Mouse (Mus musculus) ovary, postnatal 10 days (tissue): Measurements from ENCODE around the gene Susd3.

Experiments used
- DNase-seq: peaks from one replicate; pipeline ENCODE4 v3.0.0; 2022; ENCODE audit warnings: low spot score

Gene Susd3

GRCm38 (mm10) chr13:49246626-49247025 lies 1.9 kb downstream of the Susd3 start:
- DNase-seq = no peak

- no peak for DNase-seq
Observed at GRCm38 (mm10) chr13:49246011-49246410, 2.5 kb downstream of the Susd3 start.

GRCm38 (mm10) chr13:49245251-49245650 lies 3.3 kb downstream of the Susd3 start:
- no peak for DNase-seq

- no peak for DNase-seq
Observed at GRCm38 (mm10) chr13:49243492-49243891, 5.0 kb downstream of the Susd3 start.

GRCm38 (mm10) chr13:49242321-49243065 lies 6.0 kb downstream of the Susd3 start:
- no peak for DNase-seq

- DNase-seq = no peak
Observed at GRCm38 (mm10) chr13:49238737-49239136, 9.8 kb downstream of the Susd3 start.

- no peak for DNase-seq
Observed at GRCm38 (mm10) chr13:49237617-49238016, 10.9 kb downstream of the Susd3 start.

GRCm38 (mm10) chr13:49234711-49235110 lies 13.8 kb downstream of the Susd3 start:
- DNase-seq = no peak

- DNase-seq = no peak
Observed at GRCm38 (mm10) chr13:49233792-49234572, 14.5 kb downstream of the Susd3 start.

- DNase-seq = no peak
Observed at GRCm38 (mm10) chr13:49225633-49226032, 22.9 kb downstream of the Susd3 start.

- DNase-seq = no peak
Observed at GRCm38 (mm10) chr13:49225159-49225558, 23.3 kb downstream of the Susd3 start.

GRCm38 (mm10) chr13:49224729-49225128 lies 23.8 kb downstream of the Susd3 start:
- DNase-seq = no peak

- no peak for DNase-seq
Observed at GRCm38 (mm10) chr13:49224314-49224713, 24.2 kb downstream of the Susd3 start.

- no peak for DNase-seq
Observed at GRCm38 (mm10) chr13:49220912-49221311, 27.6 kb downstream of the Susd3 start.

GRCm38 (mm10) chr13:49219367-49219766 lies 29.1 kb downstream of the Susd3 start:
- DNase-seq = no peak

- DNase-seq = no peak
Observed at GRCm38 (mm10) chr13:49218651-49219050, 29.9 kb downstream of the Susd3 start.

- DNase-seq = no peak
Observed at GRCm38 (mm10) chr13:49216808-49217561, 31.5 kb downstream of the Susd3 start.

- DNase-seq = no peak
Observed at GRCm38 (mm10) chr13:49216220-49216552, 32.3 kb downstream of the Susd3 start.

- DNase-seq = peak; percentile 80
Observed at GRCm38 (mm10) chr13:49215504-49216219, 32.8 kb downstream of the Susd3 start, which contains the start of gene Card19. Gene Card19 (minus strand): TSS chr13:49216037.

GRCm38 (mm10) chr13:49215128-49215503 lies 33.4 kb downstream of the Susd3 start:
- no peak for DNase-seq

GRCm38 (mm10) chr13:49214454-49214853 lies 34.1 kb downstream of the Susd3 start:
- no peak for DNase-seq

GRCm38 (mm10) chr13:49213531-49213932 lies 35.0 kb downstream of the Susd3 start:
- no peak for DNase-seq
